1 mouse cellular context compared by ENCODE assay signal in genomic region chr11:100352076-100352857, GRCm38 (mm10).
TF ChIP-seq lines count a peak whose summit lies in the region.

No protein-coding gene starts in this region.

TF ChIP-seq in MEL, 35 proteins besides CTCF, POLR2A, EP300 and RAD21 (continued from another document):
- no peak for TF ChIP-seq MAFK (IDR thresholded peaks at IDR 0.05; ENCODE audit: borderline replicate concordance, low read depth, low read length)
